Mouse (Mus musculus): ENCODE data around the gene Cnot8. TPM values are rescaled to one million over a fixed set of nuclear protein-coding genes. Genes with fewer than 3 reads are reported as not detected.

Cnot8 gene
- polyA plus RNA-seq, 1 experiment from 2014 or later: 89.1 TPM

- Histone ChIP-seq H3K36me3 (ENCODE audit: control insufficient read depth, insufficient read depth, low read length) (peaks cover 91% of the 10 kb centered on the region), H3K27me3 (ENCODE audit: control insufficient read depth, insufficient read depth, low read length) (no peaks in the 10 kb centered on the region), H3K27ac (ENCODE audit: low read depth, low read length) (no peak overlapping the region), H3K4me2 (replicated peaks; ENCODE audit: low read depth, low read length) (no peak overlapping the region), H3K9ac (ENCODE audit: low read depth, low read length) (no peak overlapping the region), H3K9me3 (ENCODE audit: control insufficient read depth, low read length) (no peaks in the 10 kb centered on the region), H3K4me3 (ENCODE audit: low read length) (no peak overlapping the region), H3K4me1 (ENCODE audit: control insufficient read depth, insufficient read depth, low read length) (no peaks in the 10 kb centered on the region)
- WGBS: 76% methylated on average over 1 of the region's 1 CpGs
- no peak for ATAC-seq (ENCODE audit: low FRiP score, low TSS enrichment)
Observed at GRCm38 (mm10) chr11:58116560-58116959, 12.6 kb downstream of the Cnot8 start.

- Histone ChIP-seq H3K9me3 (ENCODE audit: control insufficient read depth, low read length) (no peaks in the 10 kb centered on the region), H3K36me3 (ENCODE audit: control insufficient read depth, insufficient read depth, low read length) (peaks cover 91% of the 10 kb centered on the region), H3K27me3 (ENCODE audit: control insufficient read depth, insufficient read depth, low read length) (no peaks in the 10 kb centered on the region), H3K4me2 (replicated peaks; ENCODE audit: low read depth, low read length) (no peak overlapping the region), H3K9ac (ENCODE audit: low read depth, low read length) (no peak overlapping the region), H3K4me1 (ENCODE audit: control insufficient read depth, insufficient read depth, low read length) (no peaks in the 10 kb centered on the region), H3K27ac (ENCODE audit: low read depth, low read length) (no peak overlapping the region), H3K4me3 (ENCODE audit: low read length) (no peak overlapping the region)
- WGBS: 92% methylated on average over 10 of the region's 10 CpGs
- ATAC-seq (ENCODE audit: low FRiP score, low TSS enrichment): no peak
Observed at GRCm38 (mm10) chr11:58117044-58117652, 13.2 kb downstream of the Cnot8 start.

- 90% methylated on average over 3 of the region's 3 CpGs for WGBS
Observed at GRCm38 (mm10) chr11:58120655-58121054, 16.7 kb downstream of the Cnot8 start.

GRCm38 (mm10) chr11:58121351-58121750 is 17.4 kb downstream of the Cnot8 start:
- no peak overlapping the region for H3K9ac ChIP-seq (ENCODE audit: low read depth, low read length)
- H3K36me3 ChIP-seq (ENCODE audit: control insufficient read depth, insufficient read depth, low read length): peaks cover 91% of the 10 kb centered on the region
- ATAC-seq (ENCODE audit: low FRiP score, low TSS enrichment): no peak
- no peaks in the 10 kb centered on the region for H3K27me3 ChIP-seq (ENCODE audit: control insufficient read depth, insufficient read depth, low read length)
- 81% methylated on average over 9 of the region's 9 CpGs for WGBS
- H3K9me3 ChIP-seq (ENCODE audit: control insufficient read depth, low read length): no peaks in the 10 kb centered on the region
- H3K4me2 ChIP-seq (replicated peaks; ENCODE audit: low read depth, low read length): no peak overlapping the region
- no peak overlapping the region for H3K4me3 ChIP-seq (ENCODE audit: low read length)
- H3K27ac ChIP-seq (ENCODE audit: low read depth, low read length): no peak overlapping the region
- H3K4me1 ChIP-seq (ENCODE audit: control insufficient read depth, insufficient read depth, low read length): no peaks in the 10 kb centered on the region

More at GRCm38 (mm10) chr11:58120655-58121054, 16.7 kb downstream of the Cnot8 start:
- H3K27me3 ChIP-seq (ENCODE audit: control insufficient read depth, insufficient read depth, low read length): no peaks in the 10 kb centered on the region
- H3K9ac ChIP-seq (ENCODE audit: low read depth, low read length): no peak overlapping the region
- H3K9me3 ChIP-seq (ENCODE audit: control insufficient read depth, low read length): no peaks in the 10 kb centered on the region
- no peak overlapping the region for H3K4me3 ChIP-seq (ENCODE audit: low read length)
- no peak overlapping the region for H3K27ac ChIP-seq (ENCODE audit: low read depth, low read length)
- H3K4me2 ChIP-seq (replicated peaks; ENCODE audit: low read depth, low read length): no peak overlapping the region
- no peak for ATAC-seq (ENCODE audit: low FRiP score, low TSS enrichment)
- no peaks in the 10 kb centered on the region for H3K4me1 ChIP-seq (ENCODE audit: control insufficient read depth, insufficient read depth, low read length)
- H3K36me3 ChIP-seq (ENCODE audit: control insufficient read depth, insufficient read depth, low read length): peaks cover 89% of the 10 kb centered on the region

- H3K36me3 ChIP-seq (ENCODE audit: control insufficient read depth, insufficient read depth, low read length): peaks cover 91% of the 10 kb centered on the region
Observed at GRCm38 (mm10) chr11:58123711-58124110, 19.8 kb downstream of the Cnot8 start.

GRCm38 (mm10) chr11:58125021-58125420 is 21.1 kb downstream of the Cnot8 start:
- no peaks in the 10 kb centered on the region for H3K27me3 ChIP-seq (ENCODE audit: control insufficient read depth, insufficient read depth, low read length)
- 87% methylated on average over 11 of the region's 11 CpGs for WGBS
- H3K36me3 ChIP-seq (ENCODE audit: control insufficient read depth, insufficient read depth, low read length): peaks cover 90% of the 10 kb centered on the region
- no peaks in the 10 kb centered on the region for H3K9me3 ChIP-seq (ENCODE audit: control insufficient read depth, low read length)
- H3K4me3 ChIP-seq (ENCODE audit: low read length): no peak overlapping the region
- no peak for ATAC-seq (ENCODE audit: low FRiP score, low TSS enrichment)
- H3K4me1 ChIP-seq (ENCODE audit: control insufficient read depth, insufficient read depth, low read length): no peaks in the 10 kb centered on the region
- H3K27ac ChIP-seq (ENCODE audit: low read depth, low read length): no peak overlapping the region
- no peak overlapping the region for H3K9ac ChIP-seq (ENCODE audit: low read depth, low read length)
- no peak overlapping the region for H3K4me2 ChIP-seq (replicated peaks; ENCODE audit: low read depth, low read length)

More at GRCm38 (mm10) chr11:58123711-58124110, 19.8 kb downstream of the Cnot8 start:
- Histone ChIP-seq H3K4me1 (ENCODE audit: control insufficient read depth, insufficient read depth, low read length) (no peaks in the 10 kb centered on the region), H3K27me3 (ENCODE audit: control insufficient read depth, insufficient read depth, low read length) (no peaks in the 10 kb centered on the region), H3K9ac (ENCODE audit: low read depth, low read length) (no peak overlapping the region), H3K4me2 (replicated peaks; ENCODE audit: low read depth, low read length) (no peak overlapping the region), H3K4me3 (ENCODE audit: low read length) (no peak overlapping the region), H3K9me3 (ENCODE audit: control insufficient read depth, low read length) (no peaks in the 10 kb centered on the region), H3K27ac (ENCODE audit: low read depth, low read length) (no peak overlapping the region)
- ATAC-seq (ENCODE audit: low FRiP score, low TSS enrichment): no peak
- 91% methylated on average over 2 of the region's 2 CpGs for WGBS

GRCm38 (mm10) chr11:58126397-58127160 is 22.6 kb downstream of the Cnot8 start:
- no peak for ATAC-seq (ENCODE audit: low FRiP score, low TSS enrichment)
- Histone ChIP-seq H3K4me2 (replicated peaks; ENCODE audit: low read depth, low read length) (no peak overlapping the region), H3K4me3 (ENCODE audit: low read length) (no peak overlapping the region), H3K9ac (ENCODE audit: low read depth, low read length) (no peak overlapping the region), H3K27ac (ENCODE audit: low read depth, low read length) (no peak overlapping the region), H3K27me3 (ENCODE audit: control insufficient read depth, insufficient read depth, low read length) (no peaks in the 10 kb centered on the region), H3K4me1 (ENCODE audit: control insufficient read depth, insufficient read depth, low read length) (no peaks in the 10 kb centered on the region), H3K36me3 (ENCODE audit: control insufficient read depth, insufficient read depth, low read length) (peaks cover 88% of the 10 kb centered on the region), H3K9me3 (ENCODE audit: control insufficient read depth, low read length) (no peaks in the 10 kb centered on the region)
- 37% methylated on average over 7 of the region's 7 CpGs for WGBS

- Histone ChIP-seq H3K4me2 (replicated peaks; ENCODE audit: low read depth, low read length) (no peak overlapping the region), H3K27ac (ENCODE audit: low read depth, low read length) (no peak overlapping the region), H3K9ac (ENCODE audit: low read depth, low read length) (no peak overlapping the region), H3K9me3 (ENCODE audit: control insufficient read depth, low read length) (no peaks in the 10 kb centered on the region), H3K4me3 (ENCODE audit: low read length) (no peak overlapping the region), H3K27me3 (ENCODE audit: control insufficient read depth, insufficient read depth, low read length) (no peaks in the 10 kb centered on the region), H3K4me1 (ENCODE audit: control insufficient read depth, insufficient read depth, low read length) (no peaks in the 10 kb centered on the region), H3K36me3 (ENCODE audit: control insufficient read depth, insufficient read depth, low read length) (peaks cover 91% of the 10 kb centered on the region)
- no peak for ATAC-seq (ENCODE audit: low FRiP score, low TSS enrichment)
- WGBS: 84% methylated on average over 2 of the region's 2 CpGs
Observed at GRCm38 (mm10) chr11:58127544-58127943, 23.6 kb downstream of the Cnot8 start.

- Histone ChIP-seq H3K4me2 (replicated peaks; ENCODE audit: low read depth, low read length) (no peak overlapping the region), H3K9me3 (ENCODE audit: control insufficient read depth, low read length) (no peaks in the 10 kb centered on the region), H3K4me3 (ENCODE audit: low read length) (no peak overlapping the region), H3K9ac (ENCODE audit: low read depth, low read length) (no peak overlapping the region), H3K36me3 (ENCODE audit: control insufficient read depth, insufficient read depth, low read length) (peaks cover 87% of the 10 kb centered on the region), H3K27me3 (ENCODE audit: control insufficient read depth, insufficient read depth, low read length) (no peaks in the 10 kb centered on the region), H3K4me1 (ENCODE audit: control insufficient read depth, insufficient read depth, low read length) (no peaks in the 10 kb centered on the region), H3K27ac (ENCODE audit: low read depth, low read length) (no peak overlapping the region)
- 16% methylated on average over 6 of the region's 6 CpGs for WGBS
- ATAC-seq (ENCODE audit: low FRiP score, low TSS enrichment): peak; percentile 88
Observed at GRCm38 (mm10) chr11:58129302-58129843, 25.4 kb downstream of the Cnot8 start.

All from kidney, embryonic 14.5 days (tissue).